Mouse (Mus musculus): Measurements from ENCODE around the gene Olfr1032. TPM values are rescaled to one million over a fixed set of nuclear protein-coding genes. Genes with fewer than 3 reads are reported as not detected.
"Not testable (repeated sequence)": the region's sequence is repeated elsewhere in the genome, so short reads cannot be mapped to it uniquely, and the experiment has no call there.

Olfr1032 gene
- total RNA-seq (2021) = not detected
- long read RNA-seq, experiment 1 = 0 reads
- long read RNA-seq, experiment 2 = 0 reads

- DNase-seq = no peak
These were observed at the start of gene Olfr1032 for GRCm38 (mm10) chr2:86005240-86005639. TSS of gene Olfr1032 (plus strand) at chr2:86005540.

GRCm38 (mm10) chr2:85973595-85973994 lies 31.7 kb upstream of the Olfr1032 start, which contains the start of gene Olfr1029:
TSS of gene Olfr1029 (plus strand) at chr2:85973895.
- DNase-seq = no peak
- intact Hi-C loops (cut with DNase I; ENCODE audit: low total_unique reads) = no loop called here

More at GRCm38 (mm10) chr2:86005240-86005639, at the start of gene Olfr1032:
- intact Hi-C loops (cut with DNase I; ENCODE audit: low total_unique reads) = no loop called here

DNA sequence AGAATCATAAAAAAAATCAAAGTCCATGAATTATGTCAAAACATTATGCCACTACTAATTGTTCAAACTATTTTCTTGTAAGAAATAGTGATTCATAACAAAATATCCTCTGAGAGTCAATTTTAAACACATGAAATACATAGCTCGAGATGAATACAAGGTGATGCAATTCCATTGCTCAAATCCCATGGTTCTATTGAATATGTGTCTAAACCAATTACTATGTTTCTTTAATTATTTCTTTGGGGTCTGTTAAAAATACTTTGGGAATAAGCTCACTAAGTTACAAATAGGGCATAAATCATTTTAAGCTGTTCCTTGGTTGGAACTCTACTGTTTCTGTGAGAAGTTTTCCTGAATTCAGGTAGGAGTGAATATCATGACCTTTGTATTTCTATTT lies 26.4 kb upstream of the Olfr1032 start, which contains the start of gene Olfr1030:
Gene Olfr1030, plus strand, starts transcription at position 301 of the 400 bp plus-strand sequence.
- intact Hi-C loops (cut with DNase I; ENCODE audit: low total_unique reads) = no loop called here
- DNase-seq = no peak

- intact Hi-C loops (cut with DNase I; ENCODE audit: low total_unique reads) = no loop called here
- DNase-seq = no peak
These were observed 15.3 kb upstream of the Olfr1032 start, which contains the start of gene Olfr1031 for GRCm38 (mm10) chr2:85990004-85990403. TSS of gene Olfr1031 (plus strand) at chr2:85990304.

- DNase-seq; intact Hi-C loops (cut with DNase I; ENCODE audit: low total_unique reads): not testable (repeated sequence)
These were observed 15.1 kb downstream of the Olfr1032 start, which contains the start of gene Olfr1033 for GRCm38 (mm10) chr2:86020406-86020805. TSS of gene Olfr1033 (plus strand) at chr2:86020633.

GRCm38 (mm10) chr2:86021518-86021917 lies 16.2 kb downstream of the Olfr1032 start:
- intact Hi-C loops (cut with DNase I; ENCODE audit: low total_unique reads); DNase-seq: not testable (repeated sequence)

DNA sequence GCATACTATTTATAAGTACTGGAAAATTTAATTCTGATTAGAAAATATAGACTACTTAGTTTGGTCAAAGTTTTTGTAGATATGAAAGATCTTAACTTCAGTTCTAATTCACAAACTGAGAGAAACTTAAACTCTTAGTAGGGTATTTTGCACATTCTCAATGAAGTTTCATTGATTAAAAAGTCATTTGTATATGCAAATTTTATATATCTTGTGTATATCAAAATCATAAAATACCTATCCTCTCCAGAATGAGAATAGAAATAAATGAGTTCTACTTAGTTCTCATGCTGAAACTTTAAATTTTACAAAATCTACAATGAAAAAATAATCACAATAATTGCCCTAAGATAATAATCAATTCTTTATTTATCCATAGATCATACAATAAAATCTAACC lies 40.2 kb downstream of the Olfr1032 start, which contains the start of gene Olfr1034:
Gene Olfr1034, plus strand, starts transcription at position 301 of the 400 bp plus-strand sequence.
- intact Hi-C loops (cut with DNase I; ENCODE audit: low total_unique reads) = no loop called here

DNA sequence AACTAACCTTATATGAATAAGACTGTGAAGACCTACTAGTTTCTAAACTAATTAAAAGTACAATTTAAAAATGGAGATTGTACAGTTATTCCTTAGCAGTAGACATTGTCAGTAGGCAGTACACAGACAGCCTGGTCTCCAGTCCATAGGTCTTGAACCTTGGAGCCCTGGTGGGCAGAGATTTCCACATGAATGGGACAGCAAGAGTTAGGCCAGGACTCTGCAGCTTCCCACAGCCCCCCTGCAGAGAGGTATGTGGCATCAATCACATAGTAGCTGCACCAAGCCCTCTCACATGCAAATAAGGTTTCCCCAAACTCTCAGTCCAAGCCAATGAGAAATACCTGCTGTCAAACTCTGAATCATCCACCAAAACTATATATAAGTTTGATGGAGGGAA lies 45.4 kb downstream of the Olfr1032 start:
- intact Hi-C loops (cut with DNase I; ENCODE audit: low total_unique reads) = not testable (repeated sequence)

More for the DNA sequence above, 40.2 kb downstream of the Olfr1032 start, which contains the start of gene Olfr1034:
- no peak for DNase-seq

More for the DNA sequence above, 45.4 kb downstream of the Olfr1032 start:
- DNase-seq = not testable (repeated sequence)

Other genes with a start within 250 kb of the Olfr1032 start
- gene Olfr1012, start 242.8 kb upstream of the Olfr1032 start, total RNA-seq (2021) = not detected
- gene Olfr1013, start 238.4 kb upstream of the Olfr1032 start, total RNA-seq (2021) = not detected
- not detected for gene Olfr1014, start 232.8 kb upstream of the Olfr1032 start, total RNA-seq (2021)
- gene Olfr1015, start 223.5 kb upstream of the Olfr1032 start, total RNA-seq (2021) = not detected
- not detected for gene Olfr1016, start 203.0 kb upstream of the Olfr1032 start, total RNA-seq (2021)
- gene Olfr1018, start 187.1 kb upstream of the Olfr1032 start, total RNA-seq (2021) = not detected
- gene Olfr1019, start 160.1 kb upstream of the Olfr1032 start, total RNA-seq (2021) = not detected
- gene Olfr1020, start 158.5 kb upstream of the Olfr1032 start, total RNA-seq (2021) = not detected
- not detected for gene Olfr1022, start 136.9 kb upstream of the Olfr1032 start, total RNA-seq (2021)
- gene Olfr1023, start 119.9 kb upstream of the Olfr1032 start, total RNA-seq (2021) = not detected
- not detected for gene Olfr1024, start 100.5 kb upstream of the Olfr1032 start, total RNA-seq (2021)
- not detected for gene Olfr1025-ps1, start 90.3 kb upstream of the Olfr1032 start, total RNA-seq (2021)
- gene Olfr1026, start 84.0 kb upstream of the Olfr1032 start, total RNA-seq (2021) = not detected
- not detected for gene Olfr1028, start 55.1 kb upstream of the Olfr1032 start, total RNA-seq (2021)
- gene Olfr1029, start 31.6 kb upstream of the Olfr1032 start, total RNA-seq (2021) = not detected
- gene Olfr1030, start 26.3 kb upstream of the Olfr1032 start, total RNA-seq (2021) = not detected
- gene Olfr1031, start 15.2 kb upstream of the Olfr1032 start, total RNA-seq (2021) = not detected
- gene Olfr1033, start 15.1 kb downstream of the Olfr1032 start, total RNA-seq (2021) = under 1 TPM in 1 of 2 experiments, not detected in 1; 0.64 TPM
- gene Olfr1034, start 40.3 kb downstream of the Olfr1032 start, total RNA-seq (2021) = not detected
- not detected for gene Olfr1036, start 68.5 kb downstream of the Olfr1032 start, total RNA-seq (2021)
- not detected for gene Olfr1037, start 81.8 kb downstream of the Olfr1032 start, total RNA-seq (2021)
- not detected for gene Olfr1039, start 130.4 kb downstream of the Olfr1032 start, total RNA-seq (2021)
- gene Olfr1040, start 141.2 kb downstream of the Olfr1032 start, total RNA-seq (2021) = not detected
- not detected for gene Olfr1042, start 156.3 kb downstream of the Olfr1032 start, total RNA-seq (2021)
- not detected for gene Olfr1043, start 162.0 kb downstream of the Olfr1032 start, total RNA-seq (2021)
- gene Olfr1044, start 172.3 kb downstream of the Olfr1032 start, total RNA-seq (2021) = not detected
- not detected for gene Olfr52, start 180.1 kb downstream of the Olfr1032 start, total RNA-seq (2021)
- not detected for gene Olfr1045, start 197.5 kb downstream of the Olfr1032 start, total RNA-seq (2021)
- gene Olfr1046, start 213.8 kb downstream of the Olfr1032 start, total RNA-seq (2021) = not detected
- not detected for gene Olfr1047, start 225.9 kb downstream of the Olfr1032 start, total RNA-seq (2021)
- not detected for gene Olfr1048, start 234.7 kb downstream of the Olfr1032 start, total RNA-seq (2021)